Mouse (Mus musculus): ENCODE data around the gene Sema3e.

Sema3e gene

GRCm38 (mm10) chr5:14025205-14026124, at the start of gene Sema3e:
Gene Sema3e (plus strand): TSS chr5:14025276.
- peak; percentile 20 to 50 for DNase-seq

GRCm38 (mm10) chr5:13977576-13977975, 47.5 kb upstream of the Sema3e start:
- no peak for DNase-seq

- DNase-seq: no peak
Measured at GRCm38 (mm10) chr5:13979156-13979555, 45.9 kb upstream of the Sema3e start.

- no peak for DNase-seq
Measured at GRCm38 (mm10) chr5:13982417-13983054, 42.5 kb upstream of the Sema3e start.

GRCm38 (mm10) chr5:13983608-13984007, 41.5 kb upstream of the Sema3e start:
- DNase-seq: no peak

GRCm38 (mm10) chr5:13985669-13986068, 39.4 kb upstream of the Sema3e start:
- DNase-seq: no peak

- DNase-seq: no peak
Measured at GRCm38 (mm10) chr5:13987123-13987522, 38.0 kb upstream of the Sema3e start.

GRCm38 (mm10) chr5:13988023-13988422, 37.1 kb upstream of the Sema3e start:
- no peak for DNase-seq

GRCm38 (mm10) chr5:13992734-13993396, 32.2 kb upstream of the Sema3e start:
- peak in 1 of 2 experiments; percentile 2 for DNase-seq

- DNase-seq: no peak
Measured at GRCm38 (mm10) chr5:14028341-14028740, 3.3 kb downstream of the Sema3e start.

GRCm38 (mm10) chr5:14030796-14031195, 5.7 kb downstream of the Sema3e start:
- no peak for DNase-seq

GRCm38 (mm10) chr5:14032056-14032455, 7.0 kb downstream of the Sema3e start:
- no peak for DNase-seq

- DNase-seq: no peak
Measured at GRCm38 (mm10) chr5:14033302-14033701, 8.2 kb downstream of the Sema3e start.

GRCm38 (mm10) chr5:14038813-14039496, 13.9 kb downstream of the Sema3e start:
- peak in 1 of 2 experiments; percentile 34 for DNase-seq

- no peak for DNase-seq
Measured at GRCm38 (mm10) chr5:14040208-14040607, 15.1 kb downstream of the Sema3e start.

GRCm38 (mm10) chr5:14043116-14043515, 18.0 kb downstream of the Sema3e start:
- no peak for DNase-seq

- no peak for DNase-seq
Measured at GRCm38 (mm10) chr5:14043983-14044382, 18.9 kb downstream of the Sema3e start.

- DNase-seq: no peak
Measured at GRCm38 (mm10) chr5:14048660-14049059, 23.6 kb downstream of the Sema3e start.

- DNase-seq: no peak
Measured at GRCm38 (mm10) chr5:14054472-14054871, 29.4 kb downstream of the Sema3e start.

GRCm38 (mm10) chr5:14059895-14060553, 34.9 kb downstream of the Sema3e start:
- DNase-seq: no peak

GRCm38 (mm10) chr5:14062918-14063481, 37.9 kb downstream of the Sema3e start:
- DNase-seq: no peak

GRCm38 (mm10) chr5:14073152-14073551, 48.1 kb downstream of the Sema3e start:
- DNase-seq: peak; percentile 75 to 78
